Mouse (Mus musculus): ENCODE measurements around the gene Sox30. TPM values are rescaled to one million over a fixed set of nuclear protein-coding genes. Genes with fewer than 3 reads are reported as not detected.

Gene Sox30
- total RNA-seq, 2 experiments from 2014 or later: not detected

GRCm38 (mm10) chr11:46054311-46054710, 74.2 kb downstream of the Sox30 start:
- ATAC-seq (replicated peaks; ENCODE audit: low FRiP score, poor library complexity, severe bottlenecking): no peak

- ATAC-seq (replicated peaks; ENCODE audit: low FRiP score, poor library complexity, severe bottlenecking): no peak
Observed at GRCm38 (mm10) chr11:46054911-46055895, 75.1 kb downstream of the Sox30 start.

DNA sequence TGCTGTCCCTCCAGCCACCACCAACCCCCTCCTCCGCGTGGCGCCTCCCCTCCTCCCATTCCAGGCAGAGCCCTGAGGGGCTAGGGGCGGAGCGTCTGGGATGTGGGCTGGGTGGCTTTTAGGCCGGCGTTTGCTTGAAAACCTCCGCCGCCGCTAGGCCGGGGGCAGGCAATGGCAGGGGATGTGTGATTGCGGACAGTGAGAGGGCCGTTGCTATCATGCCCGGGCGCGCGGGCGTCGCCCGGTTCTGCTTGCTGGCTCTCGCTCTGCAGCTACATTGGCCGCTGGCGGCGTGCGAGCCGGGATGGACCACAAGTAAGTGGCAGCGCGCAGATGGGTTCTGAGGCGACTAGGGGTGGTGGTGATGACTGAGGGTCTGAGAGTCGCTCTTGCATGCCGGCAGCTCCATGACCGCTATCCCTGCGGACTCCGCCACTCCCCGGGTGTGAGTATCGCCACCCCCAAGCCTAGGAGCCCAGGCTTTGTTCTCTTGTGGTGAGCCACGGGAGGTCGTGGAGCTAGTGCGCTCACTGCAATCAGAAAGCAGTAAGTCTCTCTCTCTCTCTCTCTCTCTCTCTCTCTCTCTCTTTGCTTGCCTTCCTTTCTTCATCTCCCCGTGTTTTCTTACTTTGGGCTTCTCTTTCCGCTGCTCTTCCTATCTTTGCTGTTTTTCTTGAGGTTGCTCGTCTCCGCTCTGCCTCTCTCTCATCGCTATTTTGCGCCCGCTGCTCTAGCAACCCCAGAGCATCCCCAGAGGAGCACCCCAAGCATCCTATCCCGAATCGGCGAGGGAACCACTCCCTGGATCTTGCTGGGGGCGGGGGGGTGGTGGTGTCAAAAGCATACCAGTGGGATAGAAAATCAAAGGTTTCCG, 76.0 kb downstream of the Sox30 start, which contains the start of gene Adam19:
TSS of gene Adam19 (plus strand) at position 97 of the 874 bp plus-strand sequence.
- no peak for ATAC-seq (replicated peaks; ENCODE audit: low FRiP score, poor library complexity, severe bottlenecking)

- ATAC-seq (replicated peaks; ENCODE audit: low FRiP score, poor library complexity, severe bottlenecking): no peak
Observed at GRCm38 (mm10) chr11:46056770-46057411, 76.8 kb downstream of the Sox30 start.

GRCm38 (mm10) chr11:46058011-46058410, 77.9 kb downstream of the Sox30 start:
- no peak for ATAC-seq (replicated peaks; ENCODE audit: low FRiP score, poor library complexity, severe bottlenecking)

GRCm38 (mm10) chr11:46058916-46059315, 78.8 kb downstream of the Sox30 start:
- ATAC-seq (replicated peaks; ENCODE audit: low FRiP score, poor library complexity, severe bottlenecking): no peak

GRCm38 (mm10) chr11:46059887-46060650, 80.0 kb downstream of the Sox30 start:
- no peak for ATAC-seq (replicated peaks; ENCODE audit: low FRiP score, poor library complexity, severe bottlenecking)

GRCm38 (mm10) chr11:46060651-46061020, 80.5 kb downstream of the Sox30 start:
- ATAC-seq (replicated peaks; ENCODE audit: low FRiP score, poor library complexity, severe bottlenecking): no peak

GRCm38 (mm10) chr11:46061776-46062445, 81.8 kb downstream of the Sox30 start:
- ATAC-seq (replicated peaks; ENCODE audit: low FRiP score, poor library complexity, severe bottlenecking): no peak

DNA sequence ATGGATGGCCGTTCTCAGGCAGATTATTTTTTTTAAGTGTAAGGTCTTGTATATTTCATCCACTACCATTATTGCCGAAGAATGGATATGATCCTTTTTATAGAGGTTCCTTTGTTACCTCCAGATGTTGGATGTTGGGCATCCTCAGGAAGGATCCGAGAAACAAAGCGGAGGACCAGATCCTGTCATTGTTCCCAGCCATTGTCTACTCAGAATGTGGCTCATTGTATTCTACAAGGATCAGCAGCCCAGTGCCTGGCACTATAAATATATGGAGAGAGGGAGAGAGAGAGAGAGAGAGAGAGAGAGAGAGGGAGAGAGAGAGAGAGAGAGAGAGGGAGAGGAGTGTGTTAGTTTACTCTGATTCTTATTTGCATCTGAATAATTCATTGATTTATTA, 82.5 kb downstream of the Sox30 start:
- ATAC-seq (replicated peaks; ENCODE audit: low FRiP score, poor library complexity, severe bottlenecking): no peak

DNA sequence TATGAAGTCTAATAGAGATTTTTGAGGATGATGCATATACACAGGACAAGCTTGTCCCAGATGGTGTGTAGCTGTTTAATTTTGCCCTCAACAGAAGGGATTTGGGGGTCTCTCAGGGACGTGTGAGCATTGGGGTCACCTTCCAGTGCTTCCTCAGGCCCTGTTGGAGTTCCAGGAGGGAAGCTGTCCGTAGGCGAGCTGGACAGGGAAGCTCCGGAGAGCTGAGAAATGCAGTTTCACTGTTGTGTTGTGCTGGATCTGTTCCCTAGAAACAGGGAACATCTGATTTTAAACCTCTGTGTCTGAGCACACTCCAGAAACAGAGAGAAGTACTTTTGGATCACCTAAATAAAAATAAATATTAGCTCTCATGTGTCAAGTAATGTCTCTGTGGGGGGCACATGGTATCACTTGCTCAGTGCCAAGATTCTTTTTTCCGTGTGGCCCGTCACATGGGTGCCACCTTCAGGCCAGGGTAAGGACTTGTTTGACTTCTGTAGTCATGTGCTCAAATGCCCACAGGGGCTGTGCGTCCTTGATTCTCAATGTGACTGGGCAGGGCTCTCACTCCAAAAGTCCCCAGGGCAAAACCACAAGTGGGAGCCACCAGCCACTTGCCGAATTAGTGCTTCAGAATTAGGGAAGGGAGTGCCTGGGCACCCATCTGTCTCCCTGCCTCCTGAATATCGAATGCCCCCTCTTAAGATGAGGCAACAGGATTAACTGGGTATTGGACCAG, 83.1 kb downstream of the Sox30 start:
- ATAC-seq (replicated peaks; ENCODE audit: low FRiP score, poor library complexity, severe bottlenecking): no peak

DNA sequence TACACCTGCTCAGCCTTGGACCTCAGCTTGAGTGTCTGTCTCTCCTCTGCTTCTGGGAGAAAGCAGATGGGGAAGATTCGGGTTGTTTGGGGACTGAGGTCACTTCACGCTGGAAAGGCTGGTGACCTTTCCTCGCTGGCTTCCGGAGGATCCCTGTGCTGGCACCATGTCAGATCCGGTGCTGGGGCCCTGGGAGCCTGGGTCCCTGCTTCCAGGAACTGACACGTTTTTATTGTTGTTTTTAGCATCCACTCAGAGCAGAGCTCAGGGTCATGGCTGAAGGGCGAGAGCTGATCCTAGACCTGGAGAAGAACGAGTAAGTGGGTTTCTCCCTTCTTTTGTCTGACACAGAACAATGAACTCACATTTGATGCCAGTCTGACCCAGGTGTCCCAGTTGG, 84.7 kb downstream of the Sox30 start:
- no peak for ATAC-seq (replicated peaks; ENCODE audit: low FRiP score, poor library complexity, severe bottlenecking)

DNA sequence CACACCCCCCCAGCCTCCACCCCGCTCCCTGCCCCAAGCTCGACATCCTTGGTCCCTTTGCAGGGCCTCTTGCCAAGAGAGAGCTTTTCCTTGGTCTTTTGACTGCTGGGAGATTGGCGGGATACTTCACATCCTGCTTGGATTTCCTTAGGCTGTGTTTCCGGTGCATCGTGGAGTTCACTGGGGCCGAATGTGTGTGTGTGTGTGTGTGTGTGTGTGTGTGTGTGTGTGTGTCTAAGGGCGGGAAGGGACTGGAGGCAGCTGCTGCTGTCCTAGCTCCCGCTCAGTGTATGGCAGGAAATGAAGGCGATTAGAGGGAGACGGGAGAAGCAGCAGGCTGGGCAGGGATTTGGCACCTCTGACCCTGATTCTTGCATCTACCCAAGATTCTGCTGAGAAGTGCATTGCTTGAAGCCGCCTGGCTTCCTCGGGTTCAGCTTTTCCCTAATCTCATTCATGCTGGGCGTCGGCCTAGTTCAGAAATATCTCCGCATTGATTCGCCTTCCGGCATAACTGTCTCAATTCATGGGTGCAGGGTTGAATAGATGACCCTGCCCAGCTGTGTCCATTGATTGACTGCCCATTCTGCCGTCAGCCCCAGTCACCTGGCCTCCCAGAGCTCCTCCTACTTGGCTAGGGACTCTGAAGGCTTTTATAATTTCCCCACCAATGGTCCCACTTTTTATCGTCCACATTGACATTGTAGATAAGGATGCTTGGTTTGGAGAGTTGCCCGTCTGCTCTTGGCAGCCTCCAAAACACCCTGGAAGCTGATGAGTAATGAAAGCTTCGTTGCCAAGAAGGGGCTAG, 85.3 kb downstream of the Sox30 start:
- no peak for ATAC-seq (replicated peaks; ENCODE audit: low FRiP score, poor library complexity, severe bottlenecking)
